Mouse (Mus musculus) heart, postnatal 0 days (tissue): Measurements from ENCODE around the gene Fam161b.

ENCODE experiments used
- CTCF ChIP-seq: IDR thresholded peaks from 2 replicates; pipeline ENCODE4 v1.5.1; 2016; ENCODE audit warnings: antibody characterized with exemption, control low read depth, low read depth
- EP300 ChIP-seq: IDR thresholded peaks from 2 replicates; pipeline ENCODE4 v1.6.1; 2016; ENCODE audit warnings: antibody characterized with exemption, low read depth

- TF ChIP-seq CTCF (no peak), EP300 (no peak)
Measured at GRCm38 (mm10) chr12:84371647-84372046, 10.0 kb upstream of the Fam161b start.
